Mouse (Mus musculus) hindbrain, embryonic 11.5 days (tissue): Measurements from ENCODE around the gene Guca1a. TPM values are rescaled to one million over a fixed set of nuclear protein-coding genes. Genes with fewer than 3 reads are reported as not detected.
A peak's percentile ranks its signal among the peaks of the same experiment; 100 is the strongest.

Source experiments
- ATAC-seq: fragments of 200-750 bp; cut with Nextera tagmentation; 2 replicates; pipeline ENCODE4 v1.8.0; 2017; ENCODE audit warnings: mild to moderate bottlenecking, moderate TSS enrichment, moderate library complexity; ENCODE audit not compliant: low FRiP score
- DNase-seq: peaks from one replicate; pipeline ENCODE4 v3.0.0-alpha.2; 2015; ENCODE audit warnings: low spot score
- H3K27ac ChIP-seq: fragments of 300-500 bp; sonication (generic); 2 replicates; pipeline ENCODE4 v1.5.1; 2014; ENCODE audit warnings: mild to moderate bottlenecking, low read depth, low read length
- H3K27me3 ChIP-seq: fragments of 300-500 bp; sonication (generic); 2 replicates; pipeline ENCODE4 v1.6.1; 2014; ENCODE audit warnings: mild to moderate bottlenecking, low read length, moderate library complexity, mixed read lengths; ENCODE audit not compliant: control insufficient read depth, insufficient read depth
- H3K36me3 ChIP-seq: fragments of 300-500 bp; sonication (generic); 2 replicates; pipeline ENCODE4 v1.6.1; 2014; ENCODE audit warnings: mild to moderate bottlenecking, low read length, moderate library complexity, mixed read lengths; ENCODE audit not compliant: control insufficient read depth, insufficient read depth
- H3K4me1 ChIP-seq: fragments of 300-500 bp; sonication (generic); replicated peaks from 2 replicates; pipeline ENCODE4 v1.6.1; 2014; ENCODE audit warnings: low read length, mixed read lengths; ENCODE audit not compliant: control insufficient read depth, insufficient read depth
- H3K4me2 ChIP-seq: fragments of 300-500 bp; sonication (generic); replicated peaks from 2 replicates; pipeline ENCODE4 v1.6.1; 2014; ENCODE audit warnings: mild to moderate bottlenecking, low read depth, low read length
- H3K4me3 ChIP-seq: fragments of 300-500 bp; sonication (generic); 2 replicates; pipeline ENCODE4 v1.5.1; 2014; ENCODE audit warnings: low read depth, low read length
- H3K9ac ChIP-seq: fragments of 300-500 bp; sonication (generic); 2 replicates; pipeline ENCODE4 v1.6.1; 2014; ENCODE audit warnings: low read depth, low read length
- H3K9me3 ChIP-seq: fragments of 300-500 bp; sonication (generic); 2 replicates; pipeline ENCODE4 v1.6.1; 2016; ENCODE audit warnings: low read length; ENCODE audit not compliant: control insufficient read depth
- WGBS: fragments of 180-500 bp; shearing (Covaris S2); extraction: QIAGEN DNeasy Blood & Tissue Kit; methylation state at CpG from one replicate; pipeline ENCODE4 v1.1.7; 2014; 5-methylcytosine and 5-hydroxymethylcytosine counted together
- polyA plus RNA-seq: library from polyadenylated mRNA; unstranded; fragments of >200 nt; fragmentation: Nextera tagmentation; extraction: Ambion mirVana; gene quantifications from 2 replicates; pipeline ENCODE4 v1.2.1, GENCODE M21; 2014

The Guca1a gene
- polyA plus RNA-seq, 1 experiment from 2014 or later: 1.3 TPM

- Histone ChIP-seq H3K9me3 (no peaks in the 10 kb centered on the region), H3K27ac (no peak overlapping the region), H3K4me3 (no peak overlapping the region), H3K4me2 (no peak overlapping the region), H3K27me3 (peaks cover 20% of the 10 kb centered on the region), H3K9ac (no peak overlapping the region), H3K4me1 (0 out of 2 replicates have a peak, but pooled peaks cover under 1% of the 10 kb centered on the region), H3K36me3 (no peaks in the 10 kb centered on the region)
- 70% methylated on average over 19 of the region's 19 CpGs for WGBS
- DNase-seq: no peak
- no peak for ATAC-seq
Measured at GRCm38 (mm10) chr17:47441296-47442051, 41.1 kb upstream of the Guca1a start.

- DNase-seq: no peak
- H3K27ac ChIP-seq: no peak overlapping the region
- H3K4me2 ChIP-seq: no peak overlapping the region
- no peaks in the 10 kb centered on the region for H3K9me3 ChIP-seq
- H3K9ac ChIP-seq: no peak overlapping the region
- ATAC-seq: peak; percentile 43; the same call in 1 of the 2 replicates
- no peaks in the 10 kb centered on the region for H3K36me3 ChIP-seq
- WGBS: 2% methylated on average over 9 of the region's 9 CpGs
- H3K4me1 ChIP-seq: 0 out of 2 replicates have a peak, but pooled peaks cover 2% of the 10 kb centered on the region
- peaks cover 25% of the 10 kb centered on the region for H3K27me3 ChIP-seq
- H3K4me3 ChIP-seq: no peak overlapping the region
Measured at GRCm38 (mm10) chr17:47440359-47440890, 40.0 kb upstream of the Guca1a start.

- H3K36me3 ChIP-seq: no peaks in the 10 kb centered on the region
- WGBS: 37% methylated on average over 9 of the region's 9 CpGs
- H3K27me3 ChIP-seq: peaks cover 25% of the 10 kb centered on the region
- H3K9me3 ChIP-seq: no peaks in the 10 kb centered on the region
- H3K4me3 ChIP-seq: no peak overlapping the region
- no peak overlapping the region for H3K9ac ChIP-seq
- H3K27ac ChIP-seq: no peak overlapping the region
- ATAC-seq: no peak
- no peak for DNase-seq
- 0 out of 2 replicates have a peak, but pooled peaks cover 2% of the 10 kb centered on the region for H3K4me1 ChIP-seq
- H3K4me2 ChIP-seq: no peak overlapping the region
Measured at GRCm38 (mm10) chr17:47439396-47440028, 39.1 kb upstream of the Guca1a start.

- Histone ChIP-seq H3K9ac (no peak overlapping the region), H3K4me1 (0 out of 2 replicates have a peak, but pooled peaks cover 2% of the 10 kb centered on the region), H3K9me3 (no peaks in the 10 kb centered on the region), H3K36me3 (no peaks in the 10 kb centered on the region), H3K27me3 (peaks cover 25% of the 10 kb centered on the region), H3K4me2 (no peak overlapping the region), H3K4me3 (no peak overlapping the region), H3K27ac (no peak overlapping the region)
- ATAC-seq (no peak), DNase-seq (no peak)
- WGBS: 73% methylated on average over 6 of the region's 6 CpGs
Measured at GRCm38 (mm10) chr17:47438611-47439010, 38.2 kb upstream of the Guca1a start.

- WGBS: 2% methylated on average over 21 of the region's 25 CpGs
- Histone ChIP-seq H3K9me3 (no peaks in the 10 kb centered on the region), H3K27me3 (peaks cover 25% of the 10 kb centered on the region), H3K4me2 (peak within 1 kb of the TSS; percentile 76), H3K27ac (no peak within 1 kb of the TSS), H3K4me3 (peak within 1 kb of the TSS; percentile 26), H3K9ac (no peak within 1 kb of the TSS), H3K4me1 (0 out of 2 replicates have a peak, but pooled peaks cover 2% of the 10 kb centered on the region), H3K36me3 (no peaks in the 10 kb centered on the region)
- DNase-seq (peak; percentile 29), ATAC-seq (no peak)
Measured at GRCm38 (mm10) chr17:47436907-47437547, 36.6 kb upstream of the Guca1a start, which contains the start of gene 1700001C19Rik. Gene 1700001C19Rik, minus strand, starts transcription at chr17:47437376.

- Histone ChIP-seq H3K4me1 (0 out of 2 replicates have a peak, but pooled peaks cover 2% of the 10 kb centered on the region), H3K4me3 (peak within 1 kb of the TSS; percentile 26), H3K9me3 (no peaks in the 10 kb centered on the region), H3K9ac (no peak within 1 kb of the TSS), H3K4me2 (peak within 1 kb of the TSS; percentile 76), H3K36me3 (no peaks in the 10 kb centered on the region), H3K27ac (no peak within 1 kb of the TSS), H3K27me3 (peaks cover 25% of the 10 kb centered on the region)
- DNase-seq (peak; percentile 35), ATAC-seq (no peak; the same call in 1 of the 2 replicates)
- 1% methylated on average over 41 of the region's 45 CpGs for WGBS
Measured at GRCm38 (mm10) chr17:47436156-47436906, 35.9 kb upstream of the Guca1a start, which contains the start of gene AI661453. Gene AI661453, plus strand, starts transcription at chr17:47436615.

GRCm38 (mm10) chr17:47430815-47431214 is 30.4 kb upstream of the Guca1a start:
- Histone ChIP-seq H3K9me3 (no peaks in the 10 kb centered on the region), H3K4me1 (no peaks in the 10 kb centered on the region), H3K27me3 (no peaks in the 10 kb centered on the region; the same call in 1 of the 2 replicates), H3K36me3 (no peaks in the 10 kb centered on the region), H3K4me3 (no peak overlapping the region), H3K4me2 (no peak overlapping the region), H3K9ac (no peak overlapping the region), H3K27ac (no peak overlapping the region)
- WGBS: 68% methylated on average over 5 of the region's 5 CpGs
- DNase-seq (no peak), ATAC-seq (no peak)

- Histone ChIP-seq H3K9me3 (no peaks in the 10 kb centered on the region), H3K4me1 (no peaks in the 10 kb centered on the region), H3K36me3 (no peaks in the 10 kb centered on the region), H3K4me2 (no peak overlapping the region), H3K9ac (no peak overlapping the region), H3K27me3 (no peaks in the 10 kb centered on the region), H3K4me3 (no peak overlapping the region), H3K27ac (no peak overlapping the region)
- peak; percentile 72; the same call in 1 of the 2 replicates for ATAC-seq
- DNase-seq: peak; percentile 75
- WGBS: 4% methylated on average over 8 of the region's 8 CpGs
Measured at GRCm38 (mm10) chr17:47428831-47429304, 28.5 kb upstream of the Guca1a start.
